Mouse (Mus musculus) adrenal gland, adult (tissue): ENCODE data around the gene 1700021F07Rik.

Experiments used
- DNase-seq, 2 experiments: peaks; one replicate each; pipeline ENCODE4 v3.0.0; 2022 to 2023; ENCODE audit warnings: low spot score in 1 of 2; ENCODE audit not compliant: inconsistent age in 2 of 2

1700021F07Rik gene

DNA sequence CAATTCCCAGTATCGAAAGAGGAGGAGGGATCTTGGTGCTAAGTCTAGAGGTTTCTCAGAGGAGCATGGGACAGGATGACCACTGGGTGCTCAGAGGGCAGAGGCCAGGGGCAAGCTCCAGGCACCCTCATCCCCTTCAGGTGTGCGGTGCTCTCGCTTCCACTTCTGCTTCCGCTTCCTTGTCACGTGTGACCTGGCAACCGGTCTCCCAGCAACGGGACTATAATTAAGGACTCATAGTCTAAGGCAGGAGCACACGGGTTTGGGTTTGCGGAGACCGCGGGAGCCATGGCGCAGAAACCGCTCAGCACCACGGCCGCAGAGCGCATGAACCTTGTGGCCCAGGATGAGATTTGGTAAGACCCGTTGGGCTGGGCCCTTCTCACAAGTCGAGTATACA is at the start of gene 1700021F07Rik:
Gene 1700021F07Rik, plus strand, starts transcription at position 211 of the 400 bp plus-strand sequence.
- no peak for DNase-seq

DNA sequence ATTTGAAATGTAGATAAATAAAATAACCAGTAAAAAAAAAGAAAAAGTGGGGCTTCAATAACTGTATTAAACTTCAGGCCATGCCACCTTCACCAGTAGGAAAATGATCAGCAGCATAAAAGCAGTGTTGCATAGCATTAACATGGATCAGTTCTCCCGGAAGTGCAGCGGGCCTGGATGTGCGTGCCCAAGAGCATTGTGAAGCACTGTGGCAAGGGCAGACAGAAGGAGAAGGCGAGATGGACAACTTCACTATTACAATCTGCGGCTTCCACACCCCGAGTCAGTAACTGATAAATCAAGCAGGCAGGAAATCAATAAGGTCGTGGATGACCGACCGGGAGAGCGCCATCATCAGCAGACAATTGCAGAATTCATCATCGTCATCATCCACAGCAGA is 49.2 kb upstream of the 1700021F07Rik start:
- no peak for DNase-seq

GRCm38 (mm10) chr2:173479050-173479449 is 43.3 kb upstream of the 1700021F07Rik start:
- DNase-seq, result peak in 1 of 2 experiments; percentile 36

DNA sequence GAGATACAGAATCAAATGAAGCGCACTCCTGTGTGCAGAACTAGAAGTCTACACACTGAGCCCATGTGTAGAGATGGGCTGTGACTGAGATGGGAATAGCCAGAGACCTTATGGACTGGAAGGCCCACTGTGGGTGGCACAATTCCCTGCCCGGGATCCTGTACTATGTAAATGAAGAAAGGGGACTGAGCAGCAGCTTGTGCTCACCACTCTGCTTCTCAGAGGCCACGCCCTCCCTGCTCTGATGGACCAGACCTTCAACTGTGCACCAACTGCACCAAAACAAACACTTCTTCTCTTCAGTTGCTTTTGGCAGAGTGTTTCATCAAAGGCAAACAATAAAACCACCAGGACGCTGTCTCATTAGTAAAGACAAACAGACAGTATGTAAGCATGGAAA is 37.9 kb upstream of the 1700021F07Rik start:
- DNase-seq, result no peak

GRCm38 (mm10) chr2:173499612-173500011 is 22.8 kb upstream of the 1700021F07Rik start:
- DNase-seq, result no peak

DNA sequence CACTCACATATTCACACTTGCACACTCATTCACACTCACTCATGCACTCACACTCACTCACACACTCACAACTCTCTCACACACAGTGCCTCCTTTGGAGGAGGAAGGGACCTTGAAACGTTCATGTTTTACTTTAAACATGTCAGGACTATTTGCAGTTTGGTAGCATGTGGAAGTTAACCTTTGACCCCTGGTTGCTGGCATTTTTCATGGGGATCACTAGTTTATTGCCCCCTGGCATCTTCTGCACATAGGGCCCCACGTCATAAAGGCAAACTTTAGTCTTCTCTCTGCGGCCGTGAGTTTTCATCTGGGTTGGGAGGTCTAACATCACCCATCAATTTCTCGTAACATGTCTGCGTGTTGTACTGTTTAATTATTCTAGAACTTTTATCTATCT is 8.4 kb upstream of the 1700021F07Rik start:
- DNase-seq, result no peak

GRCm38 (mm10) chr2:173515186-173515585 is 7.2 kb upstream of the 1700021F07Rik start:
- no peak for DNase-seq

GRCm38 (mm10) chr2:173516150-173516855 is 6.1 kb upstream of the 1700021F07Rik start:
- no peak for DNase-seq

GRCm38 (mm10) chr2:173528493-173528892 is 6.1 kb downstream of the 1700021F07Rik start:
- no peak for DNase-seq

DNA sequence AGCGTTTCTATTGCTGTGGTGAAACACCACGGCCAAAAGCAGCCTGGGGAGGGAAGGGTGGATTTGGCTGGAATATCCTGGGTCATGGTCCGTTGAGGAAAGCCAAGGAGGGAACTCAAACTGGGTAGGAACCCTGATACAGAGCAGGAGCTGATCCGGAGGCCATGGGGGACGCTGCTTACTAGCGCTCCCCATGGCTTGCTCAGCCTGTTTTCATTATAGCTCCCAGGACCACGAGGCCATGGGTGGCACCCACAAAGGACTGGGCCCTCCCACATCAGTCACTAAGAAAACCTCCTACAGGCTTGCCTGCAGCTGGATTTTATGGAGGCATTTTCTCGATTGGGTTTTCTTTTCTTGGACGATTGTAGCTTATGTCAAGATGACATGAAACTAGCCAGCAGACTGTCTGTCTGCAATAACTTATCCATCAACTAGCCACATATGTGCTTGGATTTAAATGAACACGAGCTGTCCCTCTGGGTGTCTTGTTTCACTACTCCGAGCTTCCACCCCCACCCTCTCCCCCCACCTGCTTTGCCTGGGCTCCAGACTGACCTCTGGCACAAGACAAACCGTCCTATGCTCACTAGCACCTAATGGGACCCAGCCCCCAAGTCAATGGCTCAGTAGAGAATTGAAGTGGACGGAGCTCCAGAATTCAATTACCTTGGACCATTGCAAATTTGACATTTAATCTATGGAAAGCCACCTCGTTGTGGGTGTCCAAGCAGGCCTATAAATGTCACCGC is 10.5 kb downstream of the 1700021F07Rik start:
- no peak for DNase-seq

GRCm38 (mm10) chr2:173534581-173534980 is 12.2 kb downstream of the 1700021F07Rik start:
- no peak for DNase-seq

GRCm38 (mm10) chr2:173535390-173535789 is 13.0 kb downstream of the 1700021F07Rik start:
- DNase-seq, result no peak

DNA sequence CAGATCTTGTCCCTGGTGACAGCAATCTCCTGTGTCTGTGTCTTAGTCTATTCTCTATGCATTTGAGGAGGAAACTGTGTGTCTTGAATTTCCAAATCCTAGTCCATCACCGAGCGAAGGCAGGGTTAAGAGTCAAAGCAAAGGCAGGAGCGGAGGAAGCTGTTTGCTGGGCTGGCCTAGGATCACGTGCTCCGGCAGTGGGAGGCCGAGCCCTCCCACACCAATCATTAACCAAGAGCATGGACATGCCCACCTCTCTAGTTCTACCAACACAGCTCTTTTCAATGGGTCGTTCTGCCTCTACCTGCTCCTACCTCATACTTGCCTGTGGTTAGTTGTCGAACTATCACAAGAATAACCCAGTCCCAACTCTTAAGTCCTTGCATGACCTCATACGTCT is 13.5 kb downstream of the 1700021F07Rik start:
- no peak for DNase-seq

DNA sequence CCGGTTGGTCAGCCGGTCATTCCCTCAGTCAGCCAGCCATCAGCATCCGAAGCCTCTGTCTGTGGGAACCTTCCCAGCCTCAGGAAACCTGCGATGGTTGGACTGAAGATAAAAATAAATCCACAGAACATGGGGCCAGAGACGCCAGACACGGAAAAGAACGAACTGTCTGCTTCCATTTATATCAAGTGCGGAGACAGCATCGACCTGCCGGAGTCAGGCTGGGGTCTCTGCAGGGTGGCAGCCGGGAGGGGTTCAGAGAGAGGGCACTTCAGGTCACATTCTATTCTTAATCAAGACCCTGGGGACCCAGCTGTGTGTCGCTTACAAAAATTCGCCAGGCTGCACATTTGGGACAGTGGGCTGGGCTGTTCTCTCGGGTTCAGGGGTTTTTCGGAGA is 17.4 kb downstream of the 1700021F07Rik start:
- DNase-seq, result no peak

DNA sequence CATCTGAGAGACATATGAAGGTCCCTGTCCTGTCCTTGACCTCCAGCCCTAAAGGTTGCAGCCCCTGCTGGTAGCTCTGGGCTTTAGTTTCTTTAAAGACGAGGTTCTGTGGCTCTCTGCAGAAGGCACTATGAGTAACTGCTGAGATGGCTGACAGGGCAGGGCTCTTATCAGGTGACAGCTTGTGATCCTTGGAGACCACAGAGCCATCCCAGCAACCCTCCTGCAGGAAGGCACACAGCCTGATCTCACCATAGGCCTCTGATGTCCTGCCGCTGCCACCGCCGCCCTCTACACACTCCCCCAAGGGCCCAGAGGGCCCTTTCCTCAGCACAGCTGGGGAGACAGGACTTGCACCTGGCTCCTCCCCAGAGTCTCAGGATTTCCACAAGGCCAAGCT is 19.4 kb downstream of the 1700021F07Rik start:
- DNase-seq, result no peak

DNA sequence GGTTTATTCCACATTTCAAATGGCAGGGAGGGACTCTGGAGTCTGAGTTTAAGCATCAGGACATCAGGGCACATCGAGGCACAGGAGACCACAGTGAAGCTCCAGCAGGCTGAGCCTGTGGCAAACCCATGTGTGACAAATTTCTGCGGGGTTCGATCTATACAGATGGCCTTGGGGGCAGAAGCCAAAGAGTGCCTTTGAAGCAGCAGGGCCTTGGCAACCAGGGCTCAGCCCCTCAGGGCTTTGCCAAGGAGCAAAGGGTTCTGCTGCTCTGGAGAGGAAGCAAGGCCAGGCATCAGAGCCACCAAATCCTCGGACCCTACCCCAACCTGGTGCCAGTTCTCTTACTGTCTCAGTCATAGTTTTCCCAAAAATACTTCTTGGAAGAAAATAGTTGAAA is 20.3 kb downstream of the 1700021F07Rik start:
- peak; percentile 41 to 70 for DNase-seq

DNA sequence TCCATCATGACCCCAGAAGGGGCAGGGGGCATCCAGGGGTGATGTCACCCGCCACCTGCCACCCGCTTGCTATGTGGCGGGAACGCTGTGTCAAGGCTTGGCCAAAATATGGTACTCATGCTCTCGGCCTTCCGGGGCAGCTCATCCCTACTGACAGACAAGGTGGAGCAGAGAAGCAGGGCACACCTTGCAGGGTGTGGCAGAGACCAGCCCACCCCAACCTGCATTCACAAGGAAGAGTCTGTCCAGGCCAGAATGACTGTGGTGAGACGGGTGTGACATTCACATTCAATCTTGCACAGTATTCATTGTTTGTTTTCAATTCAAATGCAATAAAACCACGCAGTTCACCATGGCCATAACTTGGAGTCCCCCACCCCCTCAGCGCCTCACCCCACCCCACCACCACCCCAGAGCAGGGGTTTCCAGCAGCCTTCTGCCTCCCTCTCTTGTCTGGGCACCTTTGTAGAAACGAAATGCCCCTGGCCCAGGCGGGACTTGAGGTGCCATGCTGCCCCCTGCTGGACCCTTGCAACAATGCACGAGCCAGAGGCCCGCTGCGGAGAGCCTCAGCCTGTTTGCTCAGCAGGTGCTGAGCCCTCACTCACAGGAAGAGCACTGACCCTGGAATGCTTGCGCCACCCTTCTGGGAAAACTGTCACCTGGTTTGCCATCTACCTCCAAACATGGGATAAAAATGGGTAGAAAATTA is 23.8 kb downstream of the 1700021F07Rik start:
- DNase-seq, result peak; percentile 65 to 92

- no peak for DNase-seq
Observed at GRCm38 (mm10) chr2:173549236-173549635, 26.9 kb downstream of the 1700021F07Rik start.

- DNase-seq, result peak in 1 of 2 experiments; percentile 57
Observed at GRCm38 (mm10) chr2:173550681-173551080, 28.3 kb downstream of the 1700021F07Rik start.

DNA sequence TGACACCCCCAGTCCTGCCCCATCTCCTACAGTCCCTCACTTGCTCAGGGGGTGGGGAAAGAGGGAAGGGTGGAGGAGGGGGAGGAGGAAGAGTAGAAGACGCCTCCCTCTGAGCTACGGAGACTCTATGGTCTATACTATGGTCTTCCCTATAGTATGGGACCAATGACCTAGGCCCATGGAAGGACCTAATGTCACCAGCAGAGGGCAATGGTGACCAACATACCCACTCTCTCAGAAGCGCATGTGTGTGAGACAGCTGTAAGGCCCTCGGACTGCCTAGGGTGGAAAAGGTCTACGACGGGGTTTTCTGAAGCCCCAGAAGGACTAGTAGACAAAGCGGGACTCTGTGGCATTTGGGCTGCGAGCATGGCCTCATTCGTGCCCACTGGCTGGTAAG is 31.5 kb downstream of the 1700021F07Rik start:
- DNase-seq, result peak in 1 of 2 experiments; percentile 52

GRCm38 (mm10) chr2:173558754-173559396 is 36.5 kb downstream of the 1700021F07Rik start:
- DNase-seq, result no peak
